Mouse (Mus musculus) fibroblast of lung, adult 2 months (primary cell): Measurements from ENCODE around the gene Gramd1c.
A peak's percentile ranks its signal among the peaks of the same experiment; 100 is the strongest.

Experiments
- DNase-seq: peaks from one replicate; pipeline ENCODE4 v3.0.0-alpha.2; 2011; ENCODE audit warnings: low read depth

Gene Gramd1c

DNA sequence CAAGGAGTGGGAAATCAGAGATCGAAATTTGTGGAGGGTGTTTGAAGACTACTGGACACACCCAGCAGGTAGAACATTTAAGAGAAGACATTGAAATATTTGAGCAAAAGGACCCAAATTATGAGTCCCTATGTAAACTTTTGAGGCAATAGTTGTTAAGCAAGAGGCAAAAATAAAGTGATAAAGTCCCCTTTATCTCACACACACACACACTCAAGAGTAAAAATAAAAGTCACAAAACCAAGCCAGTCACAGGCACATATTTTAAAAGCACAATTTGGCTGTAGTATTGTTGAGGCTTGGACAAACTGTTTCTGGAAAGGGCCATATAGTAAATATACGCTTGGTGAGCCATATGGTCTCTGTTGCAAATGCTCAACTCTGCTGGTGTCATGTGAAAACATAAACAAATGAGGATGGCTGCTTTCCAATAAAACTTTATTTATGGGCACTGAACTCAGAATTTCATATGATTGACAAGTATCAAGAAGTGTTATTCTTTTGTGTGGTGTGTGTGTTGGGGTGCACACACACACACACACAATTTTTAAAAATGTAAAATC, 44.1 kb downstream of the Gramd1c start:
- DNase-seq, result no peak

DNA sequence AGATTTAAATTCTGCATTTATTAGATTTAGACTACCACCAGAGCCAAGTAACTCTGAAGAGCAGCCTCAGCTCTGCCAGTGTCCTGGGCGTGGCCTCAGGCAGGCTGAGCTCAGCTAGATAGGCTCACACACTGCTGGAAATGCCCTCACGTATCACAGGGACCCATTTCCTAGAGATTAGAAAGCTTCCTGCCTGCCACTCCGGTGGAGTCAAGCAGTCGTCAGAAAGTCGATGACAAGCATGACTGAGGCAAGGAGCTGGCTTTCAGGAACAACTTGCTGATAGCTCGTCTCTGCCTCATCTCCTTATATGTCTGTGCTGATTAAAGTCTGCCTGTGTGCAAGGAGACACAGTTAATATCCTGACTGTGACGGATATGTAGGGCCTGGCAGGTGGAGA, 44.8 kb downstream of the Gramd1c start:
- DNase-seq, result no peak

DNA sequence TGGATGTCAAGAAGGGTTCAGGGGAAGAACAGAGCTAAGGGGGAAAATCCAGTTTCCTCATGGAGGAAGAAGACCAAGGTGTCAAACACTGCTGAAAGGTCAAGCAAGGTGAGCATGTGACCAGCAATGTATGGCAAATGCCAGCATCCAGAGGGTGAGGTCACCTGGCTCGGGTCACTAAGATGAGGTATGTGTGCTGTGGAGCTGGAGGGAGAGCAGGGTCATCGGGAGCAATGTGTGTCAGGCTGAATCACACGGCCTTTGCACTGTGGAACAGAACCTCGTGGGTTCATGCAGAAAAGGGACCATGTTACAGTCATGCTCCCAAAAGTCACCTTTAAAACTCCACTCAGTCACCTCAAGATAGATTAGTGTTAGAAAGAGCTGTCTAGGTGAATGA, 45.4 kb downstream of the Gramd1c start:
- DNase-seq, result no peak

DNA sequence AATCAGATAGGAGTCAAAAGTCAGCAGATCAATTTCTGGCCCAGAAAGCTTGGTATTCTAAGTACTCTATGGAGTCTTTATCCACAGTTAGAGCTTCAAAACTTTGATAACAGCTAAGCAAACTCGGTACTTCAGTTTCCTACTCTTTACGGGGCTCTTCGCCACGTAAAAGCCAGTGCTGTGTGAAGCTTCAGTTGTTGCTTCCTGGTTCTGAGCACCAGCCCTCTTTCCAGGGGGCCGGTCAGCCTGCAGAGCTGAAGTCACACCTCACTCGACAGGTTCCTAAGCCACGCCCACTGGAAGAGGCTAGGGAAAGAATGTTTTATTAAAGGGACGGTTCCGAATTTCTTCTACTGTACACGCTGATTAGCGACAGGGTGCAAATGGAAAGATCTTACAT, 47.0 kb downstream of the Gramd1c start:
- no peak for DNase-seq

DNA sequence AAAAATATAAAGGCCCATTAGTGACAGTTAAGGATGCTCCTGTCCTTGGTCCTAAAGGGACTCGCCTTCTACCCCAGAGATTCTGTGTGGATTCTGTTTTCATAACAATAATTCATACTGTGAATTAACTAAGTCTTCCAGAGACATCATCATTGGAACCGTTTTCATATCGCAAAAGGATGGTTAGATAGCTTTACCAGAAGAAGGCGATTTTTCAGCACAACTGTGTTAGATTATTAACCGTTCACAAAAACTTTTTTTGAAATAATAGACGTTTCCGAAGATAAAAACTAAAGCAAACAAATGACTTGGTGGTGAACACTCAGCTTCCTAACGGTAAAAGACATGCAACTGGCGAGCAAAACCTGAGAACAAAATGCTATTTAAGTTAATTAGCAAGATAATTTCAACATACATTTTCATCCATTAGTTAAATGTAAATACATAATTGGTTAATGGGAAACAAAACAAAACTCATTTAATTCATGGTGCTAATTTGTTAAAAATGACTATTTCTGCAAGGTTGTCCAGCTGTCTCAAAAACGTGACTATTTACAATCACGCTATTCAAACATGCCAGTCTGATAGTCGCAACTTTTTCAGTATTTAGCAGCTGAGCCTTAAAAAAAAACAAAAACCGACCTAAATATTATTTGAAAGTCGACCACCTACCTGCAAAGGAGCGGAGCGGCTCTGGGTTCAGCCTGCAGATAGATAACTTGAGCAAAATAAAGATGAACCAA, 47.6 kb downstream of the Gramd1c start:
- no peak for DNase-seq

DNA sequence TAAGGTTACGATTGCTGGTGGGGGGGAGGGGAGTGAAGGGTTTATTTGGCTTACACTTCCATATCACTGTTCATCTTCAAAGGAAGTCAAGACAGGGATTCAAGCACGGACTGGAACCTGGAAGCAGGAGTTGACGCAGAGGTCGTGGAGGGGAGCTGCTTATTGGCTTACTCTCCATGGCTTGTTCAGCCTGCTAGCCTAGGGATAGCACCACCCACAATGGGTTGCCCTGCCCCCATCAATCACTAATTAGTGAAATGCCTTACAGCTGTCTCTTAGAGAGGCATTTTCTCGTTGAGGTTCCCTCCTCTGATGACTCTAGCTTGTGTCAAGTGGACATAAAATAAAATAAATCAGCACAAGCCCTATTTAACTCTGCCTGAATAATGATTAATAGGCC, 52.1 kb downstream of the Gramd1c start:
- no peak for DNase-seq

DNA sequence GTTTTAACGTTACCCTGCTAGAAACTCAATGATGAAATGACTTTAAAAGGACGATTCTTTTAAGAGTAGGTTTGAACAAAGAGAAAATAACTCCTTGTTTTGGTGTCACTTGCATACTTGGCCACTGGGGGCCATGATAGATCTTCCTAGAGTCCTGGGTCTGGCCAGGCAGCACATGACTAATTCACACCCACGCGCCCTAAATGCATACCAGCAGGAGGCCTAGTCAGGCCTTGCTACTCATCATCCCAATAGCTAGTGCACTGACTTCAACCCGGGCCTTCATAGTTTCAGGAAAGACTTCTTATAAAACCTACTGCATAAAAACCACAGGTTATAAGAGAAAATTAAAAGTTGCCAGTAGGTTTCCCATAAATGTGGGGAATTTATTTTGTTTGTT, 61.1 kb downstream of the Gramd1c start:
- DNase-seq, result peak; percentile 27

DNA sequence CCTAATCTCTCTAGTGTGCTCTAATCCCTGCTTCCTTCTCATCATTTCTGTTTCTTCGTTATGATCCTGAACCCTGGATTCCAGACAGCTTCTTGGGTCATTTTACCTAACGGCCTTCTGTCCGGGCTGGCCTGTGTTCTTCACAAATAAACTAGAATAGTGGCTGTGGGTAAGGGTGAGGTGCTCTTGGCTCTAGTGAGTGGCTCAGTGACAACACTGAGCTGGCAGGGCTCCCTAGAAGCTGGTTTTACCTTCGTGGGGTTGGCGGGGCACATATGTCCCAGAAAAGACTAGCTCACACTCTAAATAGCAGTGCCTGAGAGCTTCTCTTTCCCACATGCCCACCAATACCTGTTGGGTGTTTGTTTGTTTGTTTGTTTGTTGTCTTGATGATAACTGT, 63.6 kb downstream of the Gramd1c start:
- no peak for DNase-seq

DNA sequence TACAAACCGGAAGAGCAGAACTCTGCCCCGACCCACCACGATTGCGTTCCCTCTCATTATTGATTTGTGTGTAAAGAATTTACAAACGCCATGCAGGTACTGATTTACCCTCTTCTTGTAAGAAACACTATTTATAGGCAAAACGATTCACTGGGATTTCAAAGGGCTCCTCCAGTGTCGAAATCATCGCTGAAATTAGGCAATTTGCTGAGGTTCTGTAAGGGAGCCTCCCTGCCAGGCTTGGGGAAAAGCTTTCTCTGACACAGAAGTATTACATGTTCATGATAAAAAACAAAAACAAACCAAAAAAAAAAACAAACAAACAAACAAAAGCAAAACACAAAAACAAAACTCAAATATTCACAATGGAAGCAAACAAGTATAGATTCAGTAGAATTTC, 64.0 kb downstream of the Gramd1c start:
- DNase-seq, result peak; percentile 9

DNA sequence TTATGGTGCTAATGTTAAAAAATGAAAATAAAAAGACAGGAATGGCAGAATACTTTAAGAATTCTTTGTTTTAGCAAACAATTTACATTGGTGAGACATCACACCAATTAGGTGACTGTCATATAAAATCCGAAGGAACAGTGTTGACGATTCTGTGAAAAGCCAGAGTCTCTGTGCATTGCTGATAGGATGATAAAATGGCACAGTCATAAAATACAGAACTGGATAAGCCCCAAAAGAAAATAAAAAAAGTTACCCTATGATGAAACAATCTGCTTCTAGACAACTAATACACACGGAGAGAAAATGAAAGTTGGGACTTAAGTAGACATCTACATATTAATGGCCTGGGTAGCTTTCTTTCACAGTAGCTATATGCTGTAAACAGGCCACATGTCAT, 68.5 kb downstream of the Gramd1c start:
- no peak for DNase-seq

DNA sequence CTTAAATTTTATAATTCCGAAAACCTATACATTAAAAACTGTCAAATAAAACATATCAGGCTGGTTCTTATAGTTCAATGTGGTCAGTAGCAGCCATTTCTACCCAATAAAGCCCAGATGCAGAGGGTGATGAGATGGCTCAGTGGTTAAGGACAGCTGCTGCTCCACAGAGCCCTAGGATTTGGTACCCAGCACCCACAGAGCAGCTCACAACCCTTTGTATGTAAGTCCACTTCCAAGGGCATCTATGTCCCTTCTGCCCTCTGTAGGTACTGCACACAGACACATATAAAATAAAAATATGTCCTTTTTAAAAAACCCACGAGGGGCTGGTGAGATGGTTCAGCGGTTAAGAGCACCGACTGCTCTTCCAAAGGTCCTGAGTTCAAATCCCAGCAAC, 76.8 kb downstream of the Gramd1c start:
- DNase-seq, result no peak

DNA sequence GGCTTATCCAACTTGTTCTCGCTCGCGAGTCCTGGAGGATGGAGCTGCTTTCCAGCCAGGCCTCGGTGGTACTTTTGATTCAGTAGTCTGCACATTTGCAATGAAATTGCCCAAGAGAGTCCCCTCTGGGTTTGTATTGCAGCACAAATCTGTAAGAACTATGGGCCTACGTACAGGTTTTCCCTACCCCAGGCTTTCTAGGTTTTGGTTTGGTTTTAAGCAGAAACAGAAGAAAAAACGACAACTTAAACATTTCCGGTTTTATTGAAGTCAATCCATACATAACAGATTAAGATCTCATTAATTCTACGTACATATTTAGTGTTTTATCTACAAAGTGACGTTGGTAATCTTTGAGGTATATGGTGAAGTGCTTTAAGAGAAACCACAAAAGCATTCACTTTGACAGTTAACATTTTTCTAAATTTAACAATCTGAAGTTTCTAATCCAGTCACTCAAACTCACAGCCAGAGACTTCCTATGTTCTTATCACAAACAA, 83.0 kb downstream of the Gramd1c start:
- DNase-seq, result no peak

DNA sequence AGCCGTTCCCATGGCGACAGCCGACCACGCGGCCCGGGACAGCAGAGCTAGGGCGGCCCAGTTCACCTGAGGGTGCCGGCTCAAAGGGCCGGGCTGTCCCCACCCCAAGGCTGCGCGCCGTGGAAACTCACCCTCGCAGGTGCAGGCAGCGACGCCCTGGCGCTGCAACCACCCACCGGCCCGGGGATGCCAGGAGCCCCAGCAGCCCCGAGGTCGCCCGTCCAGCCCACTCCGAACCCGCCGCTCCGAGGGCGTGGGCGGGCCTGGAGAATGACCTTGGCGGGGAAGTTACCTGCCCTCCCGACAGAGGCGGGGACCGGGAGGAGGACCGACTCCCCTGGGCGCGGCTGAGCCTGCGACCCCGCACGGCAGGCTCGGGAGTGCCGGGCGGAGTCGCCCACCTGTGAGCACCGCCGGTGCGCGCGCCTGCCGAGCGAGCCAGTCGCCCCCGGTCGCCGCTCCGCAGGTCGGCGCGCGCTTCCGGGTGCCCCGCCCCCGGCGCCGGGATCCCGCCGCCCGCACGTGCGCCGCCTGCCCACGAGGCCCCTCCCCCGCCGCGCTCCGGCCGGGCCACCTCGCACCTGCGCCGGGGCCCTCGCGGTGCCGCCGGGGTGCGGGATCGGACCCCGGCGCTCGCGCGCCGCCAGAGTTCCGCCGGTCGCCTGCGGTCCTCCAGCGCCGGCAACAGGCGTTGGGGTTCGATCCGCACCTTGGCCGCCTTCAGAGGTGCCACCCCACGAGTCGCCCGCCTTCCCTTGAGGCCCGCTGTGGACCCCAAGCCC, 83.6 kb downstream of the Gramd1c start, which contains the start of gene Zdhhc23:
Gene Zdhhc23, minus strand, starts transcription at position 464 of the 782 bp plus-strand sequence.
- no peak for DNase-seq

DNA sequence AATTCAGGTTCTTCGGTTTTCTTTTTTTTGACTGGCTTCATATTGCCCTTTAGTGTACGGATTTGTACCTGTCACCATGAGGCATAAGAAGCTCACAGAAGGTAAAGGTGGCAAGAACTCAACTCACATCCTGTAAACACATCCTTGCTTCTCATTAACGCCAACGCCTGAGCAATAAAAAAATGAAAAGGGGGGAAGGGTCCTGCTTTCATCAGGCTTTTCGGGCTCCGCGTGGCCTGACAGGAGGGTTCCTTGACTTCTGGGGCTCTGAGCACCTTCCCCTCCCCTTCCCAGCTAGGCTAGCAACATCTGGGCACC, 84.2 kb downstream of the Gramd1c start:
- no peak for DNase-seq

DNA sequence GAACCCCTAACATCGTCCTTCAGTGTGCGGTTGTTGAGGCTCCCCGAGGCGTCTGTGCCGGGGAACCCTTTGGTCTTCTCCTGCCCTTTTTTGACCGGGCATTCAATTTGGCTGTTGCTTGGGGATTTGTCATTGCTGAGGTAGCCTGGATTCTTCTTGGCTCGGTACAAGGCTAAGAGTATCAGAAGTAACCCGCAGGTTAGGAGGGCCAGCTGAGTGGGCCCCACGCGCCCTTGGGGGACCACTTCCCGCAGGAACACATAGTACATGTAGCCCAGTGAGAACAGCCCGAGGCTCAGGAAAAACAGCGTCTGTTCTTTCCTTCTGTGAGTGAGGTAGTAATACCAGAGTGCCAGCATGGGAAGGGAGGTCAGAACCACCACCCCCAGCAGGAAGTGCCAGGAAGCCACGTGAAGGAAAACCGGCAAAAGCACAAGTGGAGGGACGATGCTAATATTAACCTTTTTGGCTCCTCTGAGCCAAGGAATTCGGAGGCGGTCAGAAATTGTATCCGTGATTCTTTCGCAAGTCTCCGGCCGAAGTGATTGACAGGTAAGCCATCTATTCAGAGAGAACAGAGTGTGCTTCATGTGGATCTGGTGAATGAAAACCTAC, 89.4 kb downstream of the Gramd1c start:
- peak; percentile 10 for DNase-seq

DNA sequence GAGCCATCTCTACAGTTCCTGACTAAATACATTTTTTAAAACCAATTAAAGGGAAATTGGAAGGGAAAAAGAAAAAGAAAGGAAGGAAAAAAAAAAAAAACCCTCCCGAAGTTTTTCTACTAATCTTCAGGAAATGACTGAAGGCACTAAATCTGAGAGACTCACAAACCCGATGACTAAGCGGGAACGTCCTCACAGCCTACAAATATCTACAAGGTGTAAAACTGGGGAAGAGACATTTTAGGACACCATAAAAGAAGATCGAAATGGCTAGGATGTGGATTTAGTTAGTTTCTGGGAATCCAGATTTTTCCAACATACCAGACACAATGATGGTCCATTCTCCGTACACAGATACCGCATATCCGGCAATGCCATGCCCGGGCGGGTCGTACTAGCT, 90.0 kb downstream of the Gramd1c start:
- DNase-seq, result no peak

DNA sequence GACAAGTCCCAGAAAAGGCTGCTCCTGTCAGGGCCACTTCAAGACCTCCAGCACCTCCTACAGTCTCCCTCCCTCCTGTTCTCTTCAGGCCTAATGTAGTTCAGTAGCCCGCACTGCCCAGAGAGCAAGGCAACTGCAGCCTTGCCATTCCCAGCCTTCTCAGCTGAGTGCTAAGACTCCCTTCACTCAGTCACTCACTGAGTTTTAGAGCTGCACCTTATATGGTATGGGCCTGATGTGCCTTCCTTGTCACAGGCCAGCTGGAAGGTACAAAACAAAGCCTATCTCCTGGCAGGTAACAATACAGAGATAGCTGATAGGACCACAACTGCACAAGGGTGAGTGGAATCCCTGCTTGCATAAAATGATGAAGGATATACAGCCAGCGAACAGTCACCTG, 90.8 kb downstream of the Gramd1c start:
- no peak for DNase-seq

DNA sequence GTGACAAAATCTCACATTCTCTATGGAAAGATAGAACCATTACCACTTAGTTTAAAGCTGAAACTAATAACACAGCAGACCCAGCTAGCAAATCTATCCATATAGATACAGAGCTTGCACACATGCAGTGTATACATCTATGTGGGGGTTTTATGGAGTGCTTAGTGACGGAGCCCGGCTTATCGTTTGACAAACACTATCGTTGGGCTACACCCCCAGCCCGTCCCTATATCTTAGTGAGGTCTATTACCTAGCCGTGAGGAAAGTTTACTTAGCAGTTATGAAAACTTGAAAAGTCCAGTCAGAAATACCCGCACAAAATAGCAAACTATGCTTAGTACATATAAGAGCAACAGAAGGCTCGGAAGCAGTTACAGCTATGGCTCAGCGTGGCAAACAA, 91.4 kb downstream of the Gramd1c start:
- no peak for DNase-seq

DNA sequence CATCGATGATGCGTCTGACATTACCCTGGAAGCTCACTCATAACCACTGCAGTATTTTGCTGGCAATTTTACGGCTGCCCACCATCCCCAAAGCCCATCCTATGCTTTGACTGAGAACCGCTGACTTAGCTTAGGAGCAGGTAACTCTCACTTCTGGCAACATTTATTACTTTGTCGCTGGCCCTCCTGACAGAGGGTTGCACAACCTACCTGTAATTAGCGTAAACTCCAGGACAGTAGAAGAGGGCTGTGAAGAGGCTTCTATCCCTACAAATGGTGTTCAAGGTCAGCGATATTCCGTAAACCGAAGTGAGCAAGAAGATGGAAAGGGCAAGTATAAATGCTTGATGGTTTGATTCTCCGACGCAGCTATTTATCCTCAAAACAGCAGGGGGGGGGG, 92.0 kb downstream of the Gramd1c start:
- no peak for DNase-seq

DNA sequence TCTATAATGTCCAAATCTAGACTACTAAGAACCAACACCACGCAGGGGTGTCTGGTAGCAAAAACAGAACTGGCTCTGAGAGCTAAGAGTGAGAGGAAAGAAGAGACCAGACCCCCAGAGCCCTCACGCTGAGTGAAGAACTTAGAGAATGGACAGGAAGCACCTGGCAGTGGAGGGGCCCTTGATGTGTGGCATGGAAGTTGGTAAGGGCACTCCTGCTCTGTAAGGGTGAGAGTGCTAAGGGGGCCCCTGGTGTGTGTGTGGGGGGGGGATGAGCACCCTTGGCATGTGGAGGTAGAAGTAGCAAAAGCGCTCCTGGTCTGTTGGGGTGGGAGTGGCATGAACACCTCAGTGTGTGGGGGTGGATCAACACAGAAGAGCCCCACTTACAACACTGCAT, 92.7 kb downstream of the Gramd1c start:
- no peak for DNase-seq

DNA sequence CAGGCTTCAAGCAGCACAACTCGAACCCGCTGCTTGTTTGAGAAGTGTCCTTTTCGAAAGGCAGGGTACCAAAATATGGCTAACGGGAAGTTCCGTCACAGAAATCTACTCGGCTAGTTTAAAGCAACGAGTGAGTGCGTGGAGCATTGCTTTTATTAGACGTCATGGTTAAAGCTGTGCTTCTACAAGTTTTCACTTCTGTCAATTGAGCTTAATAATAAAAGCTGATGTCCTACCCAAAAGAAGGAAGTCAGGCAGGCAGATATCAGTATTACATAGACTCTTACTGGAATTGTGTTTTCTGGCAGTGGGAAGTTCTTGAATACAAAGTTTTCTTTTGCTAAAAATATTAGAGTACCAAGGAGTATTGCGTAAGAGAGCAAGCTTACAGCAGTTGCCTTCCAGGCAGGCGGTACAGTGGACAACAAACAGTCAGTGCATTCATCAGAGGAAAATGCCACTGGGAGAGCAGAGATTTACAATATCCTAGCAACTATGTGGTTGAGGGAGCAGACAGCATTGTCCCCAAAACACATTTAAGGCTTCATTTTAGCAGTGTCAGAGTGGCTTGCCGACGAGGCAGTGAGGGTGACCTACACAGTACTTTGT, 97.3 kb downstream of the Gramd1c start:
- peak; percentile 57 for DNase-seq

DNA sequence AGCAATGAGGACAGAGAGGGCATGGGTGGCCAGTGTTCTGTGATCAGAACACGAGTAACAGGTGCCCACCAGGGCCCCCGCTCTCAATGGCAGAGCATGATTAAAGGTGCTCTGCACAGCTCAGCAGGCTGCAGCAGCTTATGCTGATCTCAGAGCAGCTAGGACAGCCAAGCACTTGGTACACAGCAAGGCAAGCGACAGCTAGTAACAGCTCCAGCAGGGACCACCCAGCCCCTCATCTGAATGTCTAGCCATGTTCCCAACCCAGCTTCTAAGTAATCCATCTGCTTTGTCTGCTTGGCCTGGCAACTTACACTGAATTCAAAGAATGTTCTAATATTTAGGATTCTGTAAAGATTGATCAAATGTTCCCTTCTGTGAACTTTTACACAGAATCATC, 99.4 kb downstream of the Gramd1c start:
- DNase-seq, result no peak
